Mouse (Mus musculus) stomach, postnatal 0 days (tissue): ENCODE data around the gene Pccb.

Source experiments
- CTCF ChIP-seq: IDR thresholded peaks from 2 replicates; pipeline ENCODE4 v1.5.1; 2016; ENCODE audit warnings: antibody characterized with exemption, low read depth, mild to moderate bottlenecking, moderate library complexity
- EP300 ChIP-seq: optimal IDR thresholded peaks from 2 replicates; pipeline ENCODE3; 2016; ENCODE audit warnings: antibody characterized with exemption

DNA sequence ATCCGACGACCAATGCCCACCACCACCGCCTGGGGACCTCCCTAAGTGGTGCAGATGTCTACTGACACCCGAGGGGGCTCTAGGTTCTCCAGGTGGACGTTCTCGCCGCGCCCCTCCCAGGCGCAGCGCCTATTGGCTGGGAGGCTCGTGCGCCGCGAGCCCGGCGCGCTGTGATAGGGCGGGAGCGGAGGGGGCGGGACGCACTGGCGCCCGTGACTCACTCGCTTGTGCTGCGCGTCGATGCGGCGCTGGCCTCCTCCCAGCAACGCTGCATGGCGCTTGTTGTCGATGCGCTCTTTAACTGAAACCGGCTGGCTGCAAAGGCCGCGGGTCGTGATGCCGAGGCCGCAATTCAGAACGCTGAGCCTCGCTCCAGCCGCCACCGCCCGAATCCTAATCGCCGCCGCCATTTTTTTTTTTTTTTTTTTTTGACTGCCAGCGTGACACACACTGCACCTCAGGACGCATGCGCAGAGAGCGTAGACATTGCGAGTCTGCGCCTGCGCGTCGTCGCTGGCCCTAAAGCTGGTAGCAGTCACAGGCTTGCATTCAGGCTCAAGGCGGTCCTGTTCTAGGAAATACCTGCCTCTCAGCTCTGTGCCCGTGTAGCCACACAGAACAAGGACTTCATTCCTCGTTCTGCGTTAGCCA is at the start of gene Pccb:
- TF ChIP-seq EP300 = peak; percentile 73
- peak; percentile 52 for TF ChIP-seq CTCF
